Mouse (Mus musculus) CD4-positive, CD25-positive, alpha-beta regulatory T cell, adult 2 months (primary cell): ENCODE data around the gene Ropn1.
A peak's percentile ranks its signal among the peaks of the same experiment; 100 is the strongest.
"Not testable (repeated sequence)": the region's sequence is repeated elsewhere in the genome, so short reads cannot be mapped to it uniquely, and the experiment has no call there.

Source experiments
- DNase-seq: peaks from one replicate; pipeline ENCODE4 v3.0.0-alpha.2; 2012; ENCODE audit warnings: low read depth, low spot score

Gene Ropn1

DNA sequence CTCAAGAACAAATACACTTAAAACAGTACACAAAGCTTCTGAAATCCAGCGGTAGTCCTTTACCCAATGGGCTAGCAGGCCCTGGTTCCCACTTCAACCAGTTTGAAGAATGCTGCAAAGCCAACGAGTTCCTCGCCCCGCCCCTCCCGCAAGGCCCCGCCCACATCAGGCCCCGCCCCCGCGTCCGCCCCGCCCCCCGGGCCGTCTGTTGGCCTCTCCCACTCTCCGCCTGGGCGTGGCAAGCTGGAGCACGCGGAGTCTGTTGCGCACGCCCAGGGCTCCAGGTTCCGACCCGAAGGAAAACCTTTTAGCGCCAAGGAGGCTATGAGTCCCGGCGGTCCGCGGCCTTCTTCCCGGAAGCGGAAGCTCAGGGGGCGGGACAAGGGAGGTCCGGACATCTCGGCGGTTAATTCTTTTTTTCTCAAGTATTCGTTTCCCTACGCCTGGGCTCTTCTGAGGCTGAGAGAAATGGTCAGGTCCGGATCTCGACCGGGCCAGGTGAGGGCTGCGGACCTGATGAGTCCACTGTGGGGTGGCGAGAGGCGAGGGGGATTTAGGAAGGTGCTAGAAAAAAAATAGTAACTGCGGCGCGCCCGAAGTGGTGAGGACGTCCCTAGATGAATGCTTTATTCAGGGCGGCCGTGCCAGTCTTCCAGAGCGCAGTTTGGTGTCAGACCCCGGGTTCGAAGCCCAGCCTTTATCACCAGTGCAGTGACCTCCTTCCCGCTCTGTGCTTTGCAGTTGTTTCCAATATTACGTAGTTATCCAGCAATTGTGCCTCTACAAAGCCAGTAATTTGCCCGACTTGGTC lies 40.8 kb downstream of the Ropn1 start, which contains the start of gene Ccdc14:
TSS of gene Ccdc14 (plus strand) at position 283 of the 811 bp plus-strand sequence.
- peak; percentile 93 for DNase-seq

- DNase-seq: peak; percentile 25
These were observed 41.4 kb downstream of the Ropn1 start for GRCm38 (mm10) chr16:34691156-34691555.

GRCm38 (mm10) chr16:34694477-34694876 lies 44.8 kb downstream of the Ropn1 start:
- DNase-seq: no peak

DNA sequence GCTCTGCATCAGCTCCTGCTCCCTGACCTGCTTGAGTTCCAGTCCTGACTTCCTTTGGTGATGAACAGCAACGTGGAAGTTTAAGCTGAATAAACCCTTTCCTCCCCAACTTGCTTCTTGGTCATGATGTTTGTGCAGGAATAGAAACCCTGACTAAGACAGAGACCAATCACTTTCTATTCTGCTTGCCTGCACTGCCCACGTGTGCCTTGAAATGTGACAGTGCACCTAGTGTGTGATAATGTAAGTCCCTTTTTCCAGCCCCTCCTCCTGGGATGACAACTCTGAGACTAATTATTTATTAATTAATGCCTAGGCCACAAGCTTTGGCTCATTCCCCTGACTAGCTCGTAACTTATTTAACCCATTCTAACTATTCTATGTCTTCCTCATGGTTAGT lies 49.0 kb downstream of the Ropn1 start:
- DNase-seq: not testable (repeated sequence)

GRCm38 (mm10) chr16:34700165-34700827 lies 50.6 kb downstream of the Ropn1 start:
- DNase-seq: peak; percentile 78

DNA sequence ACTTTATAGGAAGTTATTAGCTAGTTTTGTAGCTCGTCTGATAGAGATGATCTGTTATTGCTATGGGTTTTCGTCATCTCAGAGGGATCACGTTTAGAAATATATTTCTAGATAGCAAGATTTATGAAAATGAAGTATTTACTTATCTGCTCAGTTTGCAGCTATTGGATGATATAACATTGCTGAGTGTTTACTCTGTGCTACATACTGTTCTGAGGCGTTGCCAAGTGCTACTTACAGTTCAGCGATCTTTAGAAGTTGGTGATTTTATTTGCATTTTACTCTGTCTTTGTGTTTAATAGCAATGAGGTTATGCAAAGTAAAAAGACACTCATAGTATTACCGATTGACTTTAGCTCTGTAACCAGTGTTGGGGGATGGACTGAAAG lies 51.1 kb downstream of the Ropn1 start:
- DNase-seq: no peak

DNA sequence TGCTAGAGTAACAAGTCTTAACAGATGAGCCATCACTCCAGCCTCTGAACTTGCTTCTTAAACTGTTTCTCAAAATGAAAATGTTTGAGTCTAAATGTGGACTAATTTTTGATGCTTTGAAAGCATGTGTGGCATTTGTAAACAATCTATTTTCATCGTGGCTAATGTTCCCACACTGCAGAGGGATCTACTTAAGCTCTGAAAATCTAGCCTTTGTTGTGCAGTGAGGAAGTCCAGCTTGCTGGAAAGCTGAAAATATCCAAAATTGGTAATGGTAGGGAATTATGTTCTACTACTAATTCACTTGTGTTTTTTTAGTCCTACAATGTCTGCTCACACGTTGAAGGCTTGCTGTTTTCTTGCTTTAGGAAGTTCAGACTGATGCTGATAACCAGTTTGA lies 56.3 kb downstream of the Ropn1 start:
- no peak for DNase-seq

DNA sequence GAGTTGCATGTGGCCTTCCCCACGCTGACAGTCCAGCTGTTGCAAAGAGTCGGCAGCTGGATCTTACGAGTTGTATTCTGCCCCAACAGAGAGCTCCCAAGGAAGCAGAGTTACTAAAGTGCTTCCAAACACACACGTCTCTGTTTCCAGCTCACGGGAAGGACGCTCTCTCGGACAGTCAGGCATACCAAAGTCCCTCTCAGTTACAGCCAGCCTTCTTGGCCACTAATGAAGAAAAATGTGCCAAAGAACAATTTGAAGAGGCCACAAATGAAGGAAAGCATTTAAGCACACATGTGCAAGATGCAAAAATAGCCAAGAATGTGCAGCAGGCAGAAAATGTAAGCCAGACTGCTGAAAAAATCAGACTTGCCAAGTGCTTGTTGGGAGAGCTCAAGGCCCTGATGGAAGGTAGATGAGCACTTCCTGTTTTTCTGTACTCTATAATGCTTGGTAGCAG lies 56.8 kb downstream of the Ropn1 start:
- no peak for DNase-seq

GRCm38 (mm10) chr16:34711481-34711880 lies 61.8 kb downstream of the Ropn1 start:
- peak; percentile 30 for DNase-seq

GRCm38 (mm10) chr16:34725156-34725555 lies 75.4 kb downstream of the Ropn1 start:
- no peak for DNase-seq
